In genomic region chr7:68223356-68223808, GRCm38 (mm10) we compare ENCODE assay signal across 8 mouse cellular contexts. TPM values are rescaled to one million over a fixed set of nuclear protein-coding genes. Genes with fewer than 3 reads are reported as not detected.
DNase-seq lines count a peak whose midpoint lies in the region; ATAC-seq lines count a peak whose summit lies in the region.

No protein-coding gene starts in this region.

- H3K27ac ChIP-seq in forebrain, embryonic 10.5 days, result peak overlapping the region; percentile 58
- H3K27ac ChIP-seq in forebrain, embryonic 16.5 days (ENCODE audit: low read length), result no peak overlapping the region
- H3K27ac ChIP-seq in embryonic facial prominence, embryonic 14.5 days (replicated peaks; ENCODE audit: low read depth, low read length), result peak overlapping the region; percentile 30; the same call in 1 of the 2 replicates
- H3K27ac ChIP-seq in limb, embryonic 13.5 days, result peak overlapping the region; percentile 29; the same call in 1 of the 2 replicates

- peaks cover 93% of the 10 kb centered on the region for H3K36me3 ChIP-seq in forebrain, embryonic 10.5 days (replicated peaks)
- H3K36me3 ChIP-seq in forebrain, embryonic 16.5 days (ENCODE audit: control insufficient read depth, insufficient read depth), result peaks cover 6% of the 10 kb centered on the region
- H3K36me3 ChIP-seq in embryonic facial prominence, embryonic 14.5 days (ENCODE audit: control insufficient read depth, insufficient read depth, low read length), result peaks cover 73% of the 10 kb centered on the region
- peaks cover 86% of the 10 kb centered on the region for H3K36me3 ChIP-seq in limb, embryonic 13.5 days

- no peaks in the 10 kb centered on the region for H3K9me3 ChIP-seq in forebrain, embryonic 10.5 days
- no peaks in the 10 kb centered on the region for H3K9me3 ChIP-seq in forebrain, embryonic 16.5 days (ENCODE audit: control insufficient read depth, low read length)
- no peaks in the 10 kb centered on the region for H3K9me3 ChIP-seq in embryonic facial prominence, embryonic 14.5 days (ENCODE audit: control insufficient read depth, low read length)
- no peaks in the 10 kb centered on the region for H3K9me3 ChIP-seq in limb, embryonic 13.5 days

- H3K4me3 ChIP-seq in forebrain, embryonic 10.5 days, result no peak overlapping the region
- no peak overlapping the region for H3K4me3 ChIP-seq in forebrain, embryonic 16.5 days (replicated peaks; ENCODE audit: low read length)
- no peak overlapping the region for H3K4me3 ChIP-seq in embryonic facial prominence, embryonic 14.5 days (ENCODE audit: low read depth, low read length)
- no peak overlapping the region for H3K4me3 ChIP-seq in limb, embryonic 13.5 days

- H3K9ac ChIP-seq in forebrain, embryonic 16.5 days (replicated peaks; ENCODE audit: low read depth, low read length), result no peak overlapping the region
- peak overlapping the region; percentile 36; the same call in 1 of the 2 replicates for H3K9ac ChIP-seq in embryonic facial prominence, embryonic 14.5 days (ENCODE audit: low read depth, low read length)
- 0 out of 2 replicates have a peak overlapping the region, but pooled peaks have one; percentile 26 for H3K9ac ChIP-seq in limb, embryonic 13.5 days

- 69% methylated on average over 13 of the region's 13 CpGs for WGBS in forebrain, embryonic 10.5 days
- 53% methylated on average over 13 of the region's 13 CpGs for WGBS in forebrain, embryonic 16.5 days
- WGBS in embryonic facial prominence, embryonic 14.5 days, result 17% methylated on average over 13 of the region's 13 CpGs
- WGBS in limb, embryonic 13.5 days, result 32% methylated on average over 13 of the region's 13 CpGs

- DNase-seq in forebrain, embryonic 10.5 days (ENCODE audit: extremely low spot score, low spot score), result no peak
- DNase-seq in embryonic facial prominence, embryonic 14.5 days (ENCODE audit: low spot score), result peak; percentile 87
- DNase-seq in heart, postnatal 4 days, result peak; percentile 48
- no peak for DNase-seq in right cerebral cortex, adult 18-20 months
- no peak for DNase-seq in frontal cortex, postnatal 10 days (ENCODE audit: low spot score in 2 of 2)

- peaks cover 16% of the 10 kb centered on the region for H3K4me1 ChIP-seq in forebrain, embryonic 10.5 days
- H3K4me1 ChIP-seq in forebrain, embryonic 16.5 days (replicated peaks; ENCODE audit: control insufficient read depth, insufficient read depth, low read length), result peaks cover 23% of the 10 kb centered on the region
- peaks cover 9% of the 10 kb centered on the region; the same call in 1 of the 2 replicates for H3K4me1 ChIP-seq in embryonic facial prominence, embryonic 14.5 days (ENCODE audit: control insufficient read depth, insufficient read depth, low read length)
- H3K4me1 ChIP-seq in limb, embryonic 13.5 days, result peaks cover 43% of the 10 kb centered on the region

- no peaks in the 10 kb centered on the region for H3K27me3 ChIP-seq in forebrain, embryonic 10.5 days (ENCODE audit: poor library complexity, severe bottlenecking)
- H3K27me3 ChIP-seq in forebrain, embryonic 16.5 days (replicated peaks; ENCODE audit: control insufficient read depth, insufficient read depth, low read length), result no peaks in the 10 kb centered on the region
- H3K27me3 ChIP-seq in embryonic facial prominence, embryonic 14.5 days (replicated peaks; ENCODE audit: control insufficient read depth, insufficient read depth, low read length), result no peaks in the 10 kb centered on the region
- no peaks in the 10 kb centered on the region for H3K27me3 ChIP-seq in limb, embryonic 13.5 days

- no peak for ATAC-seq in forebrain, embryonic 16.5 days
- peak; percentile 58 for ATAC-seq in embryonic facial prominence, embryonic 14.5 days (ENCODE audit: low read depth)
- peak; percentile 70 for ATAC-seq in limb, embryonic 13.5 days (ENCODE audit: low FRiP score, low read depth)
- no peak for ATAC-seq in inflammation-experienced regulatory T-cells, adult 6 months

- H3K4me2 ChIP-seq in forebrain, embryonic 16.5 days (ENCODE audit: low read length), result no peak overlapping the region
- no peak overlapping the region for H3K4me2 ChIP-seq in embryonic facial prominence, embryonic 14.5 days (ENCODE audit: low read depth, low read length)
- H3K4me2 ChIP-seq in limb, embryonic 13.5 days (replicated peaks), result no peak overlapping the region

RNA-seq across cellular contexts. Expression of gene Pgpep1l, which starts 40.7 kb away (rescaled TPM):
- 0.16 TPM in 1 of 2 replicates, not detected in the other for polyA plus RNA-seq in forebrain, embryonic 10.5 days (2016; fragmentation: Nextera tagmentation; extraction: Ambion mirVana)
- not detected in 2 replicates for polyA plus RNA-seq in forebrain, embryonic 16.5 days (2015; fragmentation: Nextera tagmentation; extraction: Ambion mirVana)
- polyA plus RNA-seq in embryonic facial prominence, embryonic 14.5 days (2014; fragmentation: Nextera tagmentation; extraction: Ambion mirVana), result 0.54 TPM in 1 of 2 replicates, not detected in the other
- total RNA-seq in heart, postnatal 4 days (2021), result not detected
- not detected in 2 replicates for polyA plus RNA-seq in limb, embryonic 13.5 days (2015; fragmentation: Nextera tagmentation; extraction: Ambion mirVana)
- polyA plus RNA-seq in inflammation-experienced regulatory T-cells, adult 6 months (2017; shearing (Covaris generic)), result 1 to 10 TPM in 2 of 3 experiments, under 1 TPM in 1; 0.98 to 6.9 (median 4.2) TPM

RNA-seq across cellular contexts. Expression of gene Fam169b, which starts 50.3 kb away (rescaled TPM):
- polyA plus RNA-seq in forebrain, embryonic 10.5 days (2016; fragmentation: Nextera tagmentation; extraction: Ambion mirVana), result 0.12 and 0.38 TPM in 2 replicates
- 0.20 TPM in 1 of 2 replicates, not detected in the other for polyA plus RNA-seq in forebrain, embryonic 16.5 days (2015; fragmentation: Nextera tagmentation; extraction: Ambion mirVana)
- polyA plus RNA-seq in embryonic facial prominence, embryonic 14.5 days (2014; fragmentation: Nextera tagmentation; extraction: Ambion mirVana), result 2.1 and 2.4 TPM in 2 replicates
- total RNA-seq in heart, postnatal 4 days (2021), result under 1 TPM in 1 of 2 experiments, not detected in 1; 0.24 TPM
- polyA plus RNA-seq in limb, embryonic 13.5 days (2015; fragmentation: Nextera tagmentation; extraction: Ambion mirVana), result 2.0 TPM in 2 replicates
- polyA plus RNA-seq in inflammation-experienced regulatory T-cells, adult 6 months (2017; shearing (Covaris generic)), result 100 to 1,000 TPM in 2 of 3 experiments, 10 to 100 TPM in 1; 45.3 to 127 (median 108) TPM

Comparison
In these comparisons a context has a peak if more than half of its experiments do, and no peak if none do; other contexts are left out.
1. DNase-seq: peak in embryonic facial prominence, embryonic 14.5 days (single experiment) and heart, postnatal 4 days (single experiment); none in forebrain, embryonic 10.5 days (single experiment), right cerebral cortex, adult 18-20 months (single experiment) and frontal cortex, postnatal 10 days (0 of 2).
2. ATAC-seq: peak in embryonic facial prominence, embryonic 14.5 days (single experiment) and limb, embryonic 13.5 days (single experiment); none in forebrain, embryonic 16.5 days (single experiment) and inflammation-experienced regulatory T-cells, adult 6 months (single experiment).
3. RNA of gene Fam169b, which starts 50.3 kb away (polyA plus RNA-seq): 45.3 to 127 TPM in inflammation-experienced regulatory T-cells, adult 6 months; 2.1 to 2.4 TPM in embryonic facial prominence, embryonic 14.5 days, 2.0 TPM in limb, embryonic 13.5 days, 0.12 to 0.38 TPM in forebrain, embryonic 10.5 days and 0.20 TPM in forebrain, embryonic 16.5 days; every median in the first group is over 10 times any median in the second.